Mouse (Mus musculus): ENCODE data around the gene Eri3. TPM values are rescaled to one million over a fixed set of nuclear protein-coding genes. Genes with fewer than 3 reads are reported as not detected.

Gene Eri3
- polyA plus RNA-seq (2012; rRNA removed): 192 and 201 TPM in 2 replicates

DNA sequence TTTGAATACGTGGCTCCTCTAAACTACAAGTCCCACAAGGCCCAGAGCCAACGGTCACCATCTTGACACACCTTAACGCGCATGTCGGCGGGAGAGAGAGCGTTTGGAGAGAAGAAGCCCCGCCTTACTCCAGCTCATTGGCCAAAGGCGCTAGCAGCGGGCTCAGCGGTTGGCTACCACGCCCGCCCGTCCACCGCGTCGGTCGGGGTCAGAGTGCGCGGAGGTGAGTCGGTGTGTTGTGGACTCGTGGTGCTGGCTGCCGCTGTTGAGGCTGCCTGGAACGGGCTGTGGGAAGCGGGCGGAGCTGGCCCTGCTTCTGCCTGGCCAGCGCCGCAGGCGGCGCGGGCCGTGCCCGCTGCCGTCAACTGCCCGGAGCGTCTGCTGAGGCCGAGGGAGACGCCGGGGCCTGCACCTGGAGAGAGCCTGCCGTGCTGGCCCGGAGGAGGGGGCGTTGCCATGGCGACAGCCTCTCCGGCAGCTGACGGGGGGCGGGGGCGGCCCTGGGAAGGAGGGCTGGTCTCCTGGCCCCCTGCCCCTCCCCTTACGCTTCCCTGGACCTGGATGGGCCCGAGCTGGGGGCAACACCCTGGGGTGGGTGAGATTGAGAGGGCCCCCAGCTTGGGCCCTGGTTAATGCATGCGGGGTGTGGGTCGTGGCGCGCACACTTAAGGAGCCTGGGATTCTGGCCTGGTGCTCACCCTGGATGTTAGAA is at the start of gene Eri3:
Eri3 (plus strand) TSS at position 226 of the 712 bp plus-strand sequence.

GRCm38 (mm10) chr4:117681931-117682461 is 131.8 kb downstream of the Eri3 start, which contains the start of gene Dmap1:
TSS of gene Dmap1 (minus strand) at chr4:117682273.

Other genes with a start within 250 kb of the Eri3 start
- gene Rnf220, start 53.3 kb upstream of the Eri3 start, polyA plus RNA-seq (2012; rRNA removed): 124 and 150 TPM in 2 replicates
- 29.7 and 40.2 TPM in 2 replicates for gene Dmap1, start 131.9 kb downstream of the Eri3 start, polyA plus RNA-seq (2012; rRNA removed)
- gene Gm12845, start 174.0 kb downstream of the Eri3 start, polyA plus RNA-seq (2012; rRNA removed): not detected in 2 replicates
- gene Klf17, start 215.3 kb downstream of the Eri3 start, polyA plus RNA-seq (2012; rRNA removed): 2.0 and 2.2 TPM in 2 replicates